Mouse (Mus musculus): ENCODE results near the gene Myzap. TPM values are rescaled to one million over a fixed set of nuclear protein-coding genes. Genes with fewer than 3 reads are reported as not detected.

Myzap gene
- polyA plus RNA-seq, 1 experiment, result 4.1 TPM

DNA sequence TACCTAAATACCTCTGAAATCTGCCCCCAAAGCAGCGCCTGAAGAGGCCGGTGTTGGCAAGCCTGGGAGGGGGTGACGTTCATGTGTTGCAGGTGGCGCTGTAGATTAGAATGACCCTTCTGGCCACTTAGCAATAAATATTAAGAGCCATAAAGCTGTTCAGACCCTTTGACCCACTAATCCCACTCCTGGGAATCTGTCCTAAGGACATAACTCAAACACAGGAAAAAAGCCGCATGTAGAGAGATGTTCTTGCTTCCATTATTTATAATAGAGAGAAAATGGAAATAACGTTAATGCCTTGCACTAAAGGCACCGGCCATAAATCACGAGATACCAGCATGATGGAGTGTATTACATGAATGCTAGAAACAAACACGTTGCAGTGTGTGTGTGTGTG is 64.7 kb downstream of the Myzap start:
- H3K27me3 ChIP-seq (replicated peaks; ENCODE audit: control insufficient read depth, insufficient read depth, low read length), result no peaks in the 10 kb centered on the region
- TF ChIP-seq CTCF (conservative IDR thresholded peaks at IDR 0.05; ENCODE audit: insufficient read depth, insufficient read length, low read depth, low read length), result no peak
- TF ChIP-seq POLR2A (IDR thresholded peaks at IDR 0.05; ENCODE audit: low read depth, low read length), result no peak
- H3K4me1 ChIP-seq (ENCODE audit: control insufficient read depth, insufficient read depth, low read length), result no peaks in the 10 kb centered on the region
- no peak overlapping the region for H3K27ac ChIP-seq (ENCODE audit: insufficient read depth, low read depth, low read length)
- no peaks in the 10 kb centered on the region for H3K36me3 ChIP-seq (ENCODE audit: control insufficient read depth, insufficient read depth, low read length)
- DNase-seq, result peak; percentile 20
- WGBS, result 44% methylated on average over 9 of the region's 9 CpGs
- no peak overlapping the region for H3K4me3 ChIP-seq (ENCODE audit: insufficient read depth, low read depth, low read length)

- no peak overlapping the region for H3K27ac ChIP-seq (ENCODE audit: insufficient read depth, low read depth, low read length)
- H3K27me3 ChIP-seq (replicated peaks; ENCODE audit: control insufficient read depth, insufficient read depth, low read length), result no peaks in the 10 kb centered on the region
- H3K4me1 ChIP-seq (ENCODE audit: control insufficient read depth, insufficient read depth, low read length), result no peaks in the 10 kb centered on the region
- no peak overlapping the region for H3K4me3 ChIP-seq (ENCODE audit: insufficient read depth, low read depth, low read length)
- 82% methylated on average over 4 of the region's 4 CpGs for WGBS
- DNase-seq, result no peak
- H3K36me3 ChIP-seq (ENCODE audit: control insufficient read depth, insufficient read depth, low read length), result no peaks in the 10 kb centered on the region
- TF ChIP-seq CTCF (conservative IDR thresholded peaks at IDR 0.05; ENCODE audit: insufficient read depth, insufficient read length, low read depth, low read length) (no peak), POLR2A (IDR thresholded peaks at IDR 0.05; ENCODE audit: low read depth, low read length) (no peak)
These were observed 68.3 kb downstream of the Myzap start for GRCm38 (mm10) chr9:71523901-71524300.

DNA sequence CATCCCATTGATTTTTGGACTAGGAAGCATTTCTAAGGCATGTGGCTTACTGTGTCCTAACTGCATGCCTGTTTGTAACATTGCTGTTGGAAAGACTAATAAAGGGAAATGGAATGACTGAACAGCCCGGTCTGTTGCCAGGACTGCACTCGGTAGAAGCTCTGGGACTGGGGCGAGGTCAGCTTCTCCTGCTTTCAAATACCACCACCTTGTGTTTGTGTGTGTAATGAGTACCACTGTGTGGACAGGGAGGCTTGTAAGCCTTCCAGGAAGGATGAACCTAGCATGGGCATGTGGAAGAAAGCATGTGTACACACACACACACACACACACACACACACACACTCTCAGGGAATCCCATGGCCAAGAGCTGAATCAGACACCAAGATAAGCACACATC is 72.3 kb downstream of the Myzap start:
- Histone ChIP-seq H3K27me3 (replicated peaks; ENCODE audit: control insufficient read depth, insufficient read depth, low read length) (no peaks in the 10 kb centered on the region), H3K4me3 (ENCODE audit: insufficient read depth, low read depth, low read length) (no peak overlapping the region), H3K4me1 (ENCODE audit: control insufficient read depth, insufficient read depth, low read length) (no peaks in the 10 kb centered on the region), H3K36me3 (ENCODE audit: control insufficient read depth, insufficient read depth, low read length) (no peaks in the 10 kb centered on the region), H3K27ac (ENCODE audit: insufficient read depth, low read depth, low read length) (no peak overlapping the region)
- TF ChIP-seq POLR2A (IDR thresholded peaks at IDR 0.05; ENCODE audit: low read depth, low read length) (no peak), CTCF (conservative IDR thresholded peaks at IDR 0.05; ENCODE audit: insufficient read depth, insufficient read length, low read depth, low read length) (0 out of 2 replicates have a peak, but pooled peaks have one; percentile 6)
- 41% methylated on average over 3 of the region's 3 CpGs for WGBS
- peak; percentile 16 for DNase-seq

GRCm38 (mm10) chr9:71517487-71517886 is 74.7 kb downstream of the Myzap start:
- TF ChIP-seq CTCF (conservative IDR thresholded peaks at IDR 0.05; ENCODE audit: insufficient read depth, insufficient read length, low read depth, low read length), result no peak
- TF ChIP-seq POLR2A (IDR thresholded peaks at IDR 0.05; ENCODE audit: low read depth, low read length), result no peak
- Histone ChIP-seq H3K27me3 (replicated peaks; ENCODE audit: control insufficient read depth, insufficient read depth, low read length) (no peaks in the 10 kb centered on the region), H3K4me3 (ENCODE audit: insufficient read depth, low read depth, low read length) (no peak overlapping the region), H3K27ac (ENCODE audit: insufficient read depth, low read depth, low read length) (no peak overlapping the region), H3K36me3 (ENCODE audit: control insufficient read depth, insufficient read depth, low read length) (no peaks in the 10 kb centered on the region), H3K4me1 (ENCODE audit: control insufficient read depth, insufficient read depth, low read length) (no peaks in the 10 kb centered on the region)
- WGBS, result 97% methylated on average over 4 of the region's 4 CpGs
- no peak for DNase-seq

GRCm38 (mm10) chr9:71515862-71516261 is 76.3 kb downstream of the Myzap start:
- Histone ChIP-seq H3K27me3 (replicated peaks; ENCODE audit: control insufficient read depth, insufficient read depth, low read length) (no peaks in the 10 kb centered on the region), H3K4me3 (ENCODE audit: insufficient read depth, low read depth, low read length) (no peak overlapping the region), H3K36me3 (ENCODE audit: control insufficient read depth, insufficient read depth, low read length) (no peaks in the 10 kb centered on the region), H3K27ac (ENCODE audit: insufficient read depth, low read depth, low read length) (no peak overlapping the region), H3K4me1 (ENCODE audit: control insufficient read depth, insufficient read depth, low read length) (no peaks in the 10 kb centered on the region)
- TF ChIP-seq POLR2A (IDR thresholded peaks at IDR 0.05; ENCODE audit: low read depth, low read length) (no peak), CTCF (conservative IDR thresholded peaks at IDR 0.05; ENCODE audit: insufficient read depth, insufficient read length, low read depth, low read length) (no peak; the same call in 1 of the 2 replicates)
- WGBS, result 79% methylated on average over 4 of the region's 4 CpGs
- peak; percentile 82 for DNase-seq

GRCm38 (mm10) chr9:71513566-71513965 is 78.6 kb downstream of the Myzap start:
- Histone ChIP-seq H3K27ac (ENCODE audit: insufficient read depth, low read depth, low read length) (no peak overlapping the region), H3K27me3 (replicated peaks; ENCODE audit: control insufficient read depth, insufficient read depth, low read length) (no peaks in the 10 kb centered on the region), H3K4me3 (ENCODE audit: insufficient read depth, low read depth, low read length) (no peak overlapping the region), H3K4me1 (ENCODE audit: control insufficient read depth, insufficient read depth, low read length) (no peaks in the 10 kb centered on the region), H3K36me3 (ENCODE audit: control insufficient read depth, insufficient read depth, low read length) (no peaks in the 10 kb centered on the region)
- TF ChIP-seq POLR2A (IDR thresholded peaks at IDR 0.05; ENCODE audit: low read depth, low read length), result no peak
- no peak for TF ChIP-seq CTCF (conservative IDR thresholded peaks at IDR 0.05; ENCODE audit: insufficient read depth, insufficient read length, low read depth, low read length)
- 87% methylated on average over 4 of the region's 4 CpGs for WGBS
- no peak for DNase-seq

GRCm38 (mm10) chr9:71512899-71513298 is 79.3 kb downstream of the Myzap start:
- Histone ChIP-seq H3K27me3 (replicated peaks; ENCODE audit: control insufficient read depth, insufficient read depth, low read length) (no peaks in the 10 kb centered on the region), H3K36me3 (ENCODE audit: control insufficient read depth, insufficient read depth, low read length) (no peaks in the 10 kb centered on the region), H3K27ac (ENCODE audit: insufficient read depth, low read depth, low read length) (no peak overlapping the region), H3K4me1 (ENCODE audit: control insufficient read depth, insufficient read depth, low read length) (no peaks in the 10 kb centered on the region), H3K4me3 (ENCODE audit: insufficient read depth, low read depth, low read length) (no peak overlapping the region)
- 71% methylated on average over 10 of the region's 10 CpGs for WGBS
- TF ChIP-seq POLR2A (IDR thresholded peaks at IDR 0.05; ENCODE audit: low read depth, low read length) (no peak), CTCF (conservative IDR thresholded peaks at IDR 0.05; ENCODE audit: insufficient read depth, insufficient read length, low read depth, low read length) (no peak)
- no peak for DNase-seq
